Mouse (Mus musculus): ENCODE data around the gene Crhbp. TPM values are rescaled to one million over a fixed set of nuclear protein-coding genes. Genes with fewer than 3 reads are reported as not detected.

Gene Crhbp
- total and polyA plus RNA-seq, 2 experiments from 2014 or later: 6.7 to 7.7 TPM

- WGBS: 48% methylated on average over 2 of the region's 2 CpGs
- TF ChIP-seq CTCF (IDR thresholded peaks at IDR 0.05): no peak
- H3K27ac ChIP-seq (ENCODE audit: low read depth, low read length): no peak overlapping the region
- ATAC-seq (ENCODE audit: low FRiP score) (no peak), DNase-seq (ENCODE audit: low spot score) (no peak)
- no peaks in the 10 kb centered on the region for H3K9me3 ChIP-seq (ENCODE audit: low read length)
- H3K36me3 ChIP-seq (ENCODE audit: insufficient read depth, low read length): no peaks in the 10 kb centered on the region
- H3K4me3 ChIP-seq (ENCODE audit: low read depth, low read length): no peak overlapping the region
- no peaks in the 10 kb centered on the region for H3K27me3 ChIP-seq (ENCODE audit: insufficient read depth, low read length)
- H3K4me1 ChIP-seq (ENCODE audit: insufficient read depth, low read length): no peaks in the 10 kb centered on the region
- no peak overlapping the region for H3K9ac ChIP-seq (replicated peaks; ENCODE audit: low read length, poor library complexity, severe bottlenecking)
- no peak overlapping the region for H3K4me2 ChIP-seq (ENCODE audit: low read depth, low read length, poor library complexity, severe bottlenecking)
These were observed 32.5 kb downstream of the Crhbp start for GRCm38 (mm10) chr13:95412257-95412656.

GRCm38 (mm10) chr13:95393242-95393641, 51.5 kb downstream of the Crhbp start:
- H3K4me3 ChIP-seq (ENCODE audit: low read depth, low read length): no peak overlapping the region
- H3K36me3 ChIP-seq (ENCODE audit: insufficient read depth, low read length): no peaks in the 10 kb centered on the region
- ATAC-seq (ENCODE audit: low FRiP score) (no peak), DNase-seq (ENCODE audit: low spot score) (no peak)
- no peaks in the 10 kb centered on the region; the same call in 1 of the 2 replicates for H3K9me3 ChIP-seq (ENCODE audit: low read length)
- 85% methylated on average over 7 of the region's 7 CpGs for WGBS
- no peaks in the 10 kb centered on the region for H3K27me3 ChIP-seq (ENCODE audit: insufficient read depth, low read length)
- TF ChIP-seq CTCF (IDR thresholded peaks at IDR 0.05): no peak
- H3K9ac ChIP-seq (replicated peaks; ENCODE audit: low read length, poor library complexity, severe bottlenecking): no peak overlapping the region
- H3K4me1 ChIP-seq (ENCODE audit: insufficient read depth, low read length): no peaks in the 10 kb centered on the region
- no peak overlapping the region for H3K27ac ChIP-seq (ENCODE audit: low read depth, low read length)
- no peak overlapping the region for H3K4me2 ChIP-seq (ENCODE audit: low read depth, low read length, poor library complexity, severe bottlenecking)

DNA sequence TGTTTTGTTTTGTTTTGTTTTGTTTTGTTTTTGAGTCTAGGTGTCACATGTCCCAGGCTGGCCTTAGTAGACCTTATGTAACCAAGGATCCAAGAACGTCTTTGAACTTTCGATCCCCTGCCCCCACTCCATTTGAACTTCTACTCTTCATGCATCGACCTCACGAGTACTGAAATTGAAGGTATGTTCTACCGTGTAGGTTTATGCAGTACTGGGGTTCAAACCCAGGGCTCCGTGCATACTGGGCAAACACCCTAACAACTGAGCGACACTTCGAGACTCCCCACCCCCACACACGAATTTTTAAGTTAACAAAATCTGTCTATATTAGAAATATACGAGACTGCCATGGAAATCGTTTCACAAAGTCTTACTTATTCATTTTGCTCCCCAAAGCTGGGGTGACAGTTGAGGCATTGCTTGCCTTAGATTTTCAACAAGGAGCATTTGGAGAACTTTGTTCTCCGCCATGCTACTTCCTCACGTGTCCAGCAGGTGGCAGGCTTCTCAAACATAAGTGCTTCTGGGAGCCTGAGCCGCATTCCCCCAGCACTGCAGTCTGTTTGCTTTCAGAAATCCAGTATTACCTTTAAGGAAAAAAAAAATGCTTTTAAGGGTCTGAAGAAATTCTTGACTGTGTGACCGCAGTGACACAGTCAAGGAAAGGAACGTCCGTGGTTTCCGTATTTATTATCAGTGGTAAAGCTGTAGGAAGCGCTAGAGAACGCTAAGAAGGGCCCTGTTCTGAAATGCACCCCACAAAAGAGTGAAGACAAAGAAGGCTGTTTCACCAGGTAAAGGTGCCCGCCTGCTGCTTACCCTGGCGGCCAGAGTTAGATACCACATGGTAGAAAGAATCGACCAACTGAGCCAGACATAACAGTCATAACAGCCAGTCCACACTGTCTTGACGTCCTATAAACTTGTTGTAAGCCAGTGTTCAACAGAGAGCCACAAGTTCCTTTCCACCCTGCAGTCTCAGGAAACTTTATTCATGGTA, 54.6 kb downstream of the Crhbp start:
- no peaks in the 10 kb centered on the region for H3K4me1 ChIP-seq (ENCODE audit: insufficient read depth, low read length)
- H3K27me3 ChIP-seq (ENCODE audit: insufficient read depth, low read length): no peaks in the 10 kb centered on the region
- DNase-seq (ENCODE audit: low spot score) (peak; percentile 90), ATAC-seq (ENCODE audit: low FRiP score) (peak; percentile 68; the same call in 1 of the 2 replicates)
- no peak overlapping the region for H3K27ac ChIP-seq (ENCODE audit: low read depth, low read length)
- no peaks in the 10 kb centered on the region for H3K9me3 ChIP-seq (ENCODE audit: low read length)
- WGBS: 35% methylated on average over 24 of the region's 24 CpGs
- TF ChIP-seq CTCF (IDR thresholded peaks at IDR 0.05): peak; percentile 87
- H3K4me2 ChIP-seq (ENCODE audit: low read depth, low read length, poor library complexity, severe bottlenecking): no peak overlapping the region; the same call in 1 of the 2 replicates
- H3K36me3 ChIP-seq (ENCODE audit: insufficient read depth, low read length): no peaks in the 10 kb centered on the region
- H3K9ac ChIP-seq (replicated peaks; ENCODE audit: low read length, poor library complexity, severe bottlenecking): no peak overlapping the region
- no peak overlapping the region for H3K4me3 ChIP-seq (ENCODE audit: low read depth, low read length)

DNA sequence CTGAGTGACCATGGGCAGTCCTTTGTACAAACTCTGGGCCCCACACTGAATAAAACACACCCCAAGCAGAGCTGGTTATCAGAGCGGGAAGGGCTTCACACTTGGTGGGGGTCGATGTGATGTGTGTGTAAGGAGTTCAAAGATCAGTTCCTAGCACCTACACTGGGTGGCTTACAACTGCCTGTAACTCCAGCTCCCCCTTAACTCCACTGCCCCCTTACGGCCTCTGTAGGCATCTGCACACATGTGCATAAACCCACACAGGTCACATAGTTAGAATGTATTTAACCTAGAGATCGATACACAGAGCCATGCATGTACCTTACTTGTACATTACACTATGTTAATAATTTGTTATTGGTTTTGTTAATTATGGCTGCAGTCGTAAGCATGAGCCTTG, 56.5 kb downstream of the Crhbp start:
- H3K9me3 ChIP-seq (ENCODE audit: low read length): no peaks in the 10 kb centered on the region
- H3K4me2 ChIP-seq (ENCODE audit: low read depth, low read length, poor library complexity, severe bottlenecking): no peak overlapping the region
- no peak for TF ChIP-seq CTCF (IDR thresholded peaks at IDR 0.05)
- DNase-seq (ENCODE audit: low spot score) (no peak), ATAC-seq (ENCODE audit: low FRiP score) (no peak)
- H3K9ac ChIP-seq (replicated peaks; ENCODE audit: low read length, poor library complexity, severe bottlenecking): no peak overlapping the region
- 86% methylated on average over 5 of the region's 5 CpGs for WGBS
- H3K4me3 ChIP-seq (ENCODE audit: low read depth, low read length): no peak overlapping the region
- no peaks in the 10 kb centered on the region for H3K4me1 ChIP-seq (ENCODE audit: insufficient read depth, low read length)
- no peak overlapping the region for H3K27ac ChIP-seq (ENCODE audit: low read depth, low read length)
- no peaks in the 10 kb centered on the region for H3K27me3 ChIP-seq (ENCODE audit: insufficient read depth, low read length)
- no peaks in the 10 kb centered on the region for H3K36me3 ChIP-seq (ENCODE audit: insufficient read depth, low read length)

- 92% methylated on average over 5 of the region's 5 CpGs for WGBS
- H3K9ac ChIP-seq (replicated peaks; ENCODE audit: low read length, poor library complexity, severe bottlenecking): no peak overlapping the region
- no peaks in the 10 kb centered on the region for H3K27me3 ChIP-seq (ENCODE audit: insufficient read depth, low read length)
- DNase-seq (ENCODE audit: low spot score) (no peak), ATAC-seq (ENCODE audit: low FRiP score) (no peak)
- no peak overlapping the region for H3K4me2 ChIP-seq (ENCODE audit: low read depth, low read length, poor library complexity, severe bottlenecking)
- no peaks in the 10 kb centered on the region for H3K9me3 ChIP-seq (ENCODE audit: low read length)
- H3K4me3 ChIP-seq (ENCODE audit: low read depth, low read length): no peak overlapping the region
- H3K27ac ChIP-seq (ENCODE audit: low read depth, low read length): no peak overlapping the region
- no peaks in the 10 kb centered on the region for H3K36me3 ChIP-seq (ENCODE audit: insufficient read depth, low read length)
- TF ChIP-seq CTCF (IDR thresholded peaks at IDR 0.05): no peak
- no peaks in the 10 kb centered on the region for H3K4me1 ChIP-seq (ENCODE audit: insufficient read depth, low read length)
These were observed 62.3 kb downstream of the Crhbp start for GRCm38 (mm10) chr13:95382418-95382817.

Other genes starting within 250 kb of the Crhbp start
- 23.6 and 28.7 TPM in 2 replicates for gene Pde8b, start 194.6 kb downstream of the Crhbp start, total RNA-seq (2014; rRNA removed)
- 6.4 and 7.1 TPM in 2 replicates for gene Pde8b, start 194.6 kb downstream of the Crhbp start, polyA plus RNA-seq (2015; fragmentation: Nextera tagmentation; extraction: Ambion mirVana)
- 17.7 and 23.8 TPM in 2 replicates for gene Zbed3, start 121.3 kb downstream of the Crhbp start, total RNA-seq (2014; rRNA removed)
- gene Zbed3, start 121.3 kb downstream of the Crhbp start, polyA plus RNA-seq (2015; fragmentation: Nextera tagmentation; extraction: Ambion mirVana): 26.6 and 31.5 TPM in 2 replicates
- 25.5 and 27.6 TPM in 2 replicates for gene Aggf1, start 69.6 kb downstream of the Crhbp start, total RNA-seq (2014; rRNA removed)
- gene Aggf1, start 69.6 kb downstream of the Crhbp start, polyA plus RNA-seq (2015; fragmentation: Nextera tagmentation; extraction: Ambion mirVana): 26.7 and 28.7 TPM in 2 replicates
- gene S100z, start 33.8 kb upstream of the Crhbp start, total RNA-seq (2014; rRNA removed): not detected in 2 replicates
- gene S100z, start 33.8 kb upstream of the Crhbp start, polyA plus RNA-seq (2015; fragmentation: Nextera tagmentation; extraction: Ambion mirVana): not detected in 2 replicates
- 0.16 and 0.19 TPM in 2 replicates for gene F2rl1, start 80.3 kb upstream of the Crhbp start, total RNA-seq (2014; rRNA removed)
- 0.21 TPM in 1 of 2 replicates, not detected in the other for gene F2rl1, start 80.3 kb upstream of the Crhbp start, polyA plus RNA-seq (2015; fragmentation: Nextera tagmentation; extraction: Ambion mirVana)
- 36.3 and 48.3 TPM in 2 replicates for gene F2r, start 173.6 kb upstream of the Crhbp start, total RNA-seq (2014; rRNA removed)
- 27.3 and 28.8 TPM in 2 replicates for gene F2r, start 173.6 kb upstream of the Crhbp start, polyA plus RNA-seq (2015; fragmentation: Nextera tagmentation; extraction: Ambion mirVana)